Mouse (Mus musculus): ENCODE data around the gene Pds5a. TPM values are rescaled to one million over a fixed set of nuclear protein-coding genes. Genes with fewer than 3 reads are reported as not detected.
A peak's percentile ranks its signal among the peaks of the same experiment; 100 is the strongest.

Pds5a gene
- polyA plus RNA-seq, 1 experiment from 2014 or later = 52.6 TPM

- 84% methylated on average over 3 of the region's 3 CpGs for WGBS (ENCODE audit: insufficient replicate concordance)
Measured at GRCm38 (mm10) chr5:65688806-65689205, 9.3 kb downstream of the Pds5a start.

GRCm38 (mm10) chr5:65686806-65687205 lies 11.3 kb downstream of the Pds5a start:
- H3K27me3 ChIP-seq (replicated peaks) = no peaks in the 10 kb centered on the region
- 82% methylated on average over 3 of the region's 3 CpGs for WGBS (ENCODE audit: insufficient replicate concordance)
- no peak overlapping the region for H3K4me2 ChIP-seq
- H3K9ac ChIP-seq = no peak overlapping the region
- H3K27ac ChIP-seq = no peak overlapping the region
- H3K4me3 ChIP-seq = no peak overlapping the region
- H3K9me3 ChIP-seq (replicated peaks) = no peaks in the 10 kb centered on the region
- peaks cover 65% of the 10 kb centered on the region for H3K36me3 ChIP-seq
- ATAC-seq = no peak
- H3K4me1 ChIP-seq = peaks cover 4% of the 10 kb centered on the region; the same call in 1 of the 2 replicates

More at GRCm38 (mm10) chr5:65688806-65689205, 9.3 kb downstream of the Pds5a start:
- no peak for ATAC-seq
- Histone ChIP-seq H3K27me3 (replicated peaks) (no peaks in the 10 kb centered on the region), H3K36me3 (peaks cover 74% of the 10 kb centered on the region), H3K9me3 (replicated peaks) (no peaks in the 10 kb centered on the region), H3K4me1 (peaks cover 4% of the 10 kb centered on the region; the same call in 1 of the 2 replicates), H3K4me2 (no peak overlapping the region), H3K4me3 (no peak overlapping the region), H3K9ac (no peak overlapping the region), H3K27ac (no peak overlapping the region)

GRCm38 (mm10) chr5:65678826-65679225 lies 19.2 kb downstream of the Pds5a start:
- 83% methylated on average over 5 of the region's 5 CpGs for WGBS (ENCODE audit: insufficient replicate concordance)
- Histone ChIP-seq H3K27me3 (replicated peaks) (no peaks in the 10 kb centered on the region), H3K4me1 (0 out of 2 replicates have a peak, but pooled peaks cover 7% of the 10 kb centered on the region), H3K9ac (no peak overlapping the region), H3K9me3 (replicated peaks) (no peaks in the 10 kb centered on the region), H3K4me2 (no peak overlapping the region), H3K4me3 (no peak overlapping the region), H3K27ac (no peak overlapping the region), H3K36me3 (peaks cover 61% of the 10 kb centered on the region)
- no peak for ATAC-seq

- no peak for ATAC-seq
- Histone ChIP-seq H3K27ac (no peak overlapping the region), H3K27me3 (replicated peaks) (no peaks in the 10 kb centered on the region), H3K4me2 (no peak overlapping the region), H3K36me3 (peaks cover 40% of the 10 kb centered on the region), H3K4me1 (no peaks in the 10 kb centered on the region; the same call in 1 of the 2 replicates), H3K9me3 (replicated peaks) (no peaks in the 10 kb centered on the region), H3K9ac (no peak overlapping the region), H3K4me3 (no peak overlapping the region)
Measured at GRCm38 (mm10) chr5:65672162-65672561, 25.9 kb downstream of the Pds5a start.

GRCm38 (mm10) chr5:65667644-65668043 lies 30.4 kb downstream of the Pds5a start:
- Histone ChIP-seq H3K4me1 (no peaks in the 10 kb centered on the region; the same call in 1 of the 2 replicates), H3K27me3 (replicated peaks) (no peaks in the 10 kb centered on the region), H3K4me3 (no peak overlapping the region), H3K9me3 (replicated peaks) (no peaks in the 10 kb centered on the region), H3K9ac (no peak overlapping the region), H3K36me3 (peaks cover 26% of the 10 kb centered on the region), H3K27ac (no peak overlapping the region), H3K4me2 (no peak overlapping the region)
- no peak for ATAC-seq
- 74% methylated on average over 3 of the region's 3 CpGs for WGBS (ENCODE audit: insufficient replicate concordance)

- ATAC-seq = no peak
- no peak overlapping the region for H3K4me3 ChIP-seq
- H3K4me1 ChIP-seq = no peaks in the 10 kb centered on the region; the same call in 1 of the 2 replicates
- no peak overlapping the region for H3K27ac ChIP-seq
- no peaks in the 10 kb centered on the region for H3K9me3 ChIP-seq (replicated peaks)
- peaks cover 39% of the 10 kb centered on the region for H3K36me3 ChIP-seq
- H3K9ac ChIP-seq = no peak overlapping the region
- 88% methylated on average over 1 of the region's 1 CpGs for WGBS (ENCODE audit: insufficient replicate concordance)
- H3K27me3 ChIP-seq (replicated peaks) = no peaks in the 10 kb centered on the region
- H3K4me2 ChIP-seq = no peak overlapping the region
Measured at GRCm38 (mm10) chr5:65665370-65665769, 32.7 kb downstream of the Pds5a start.

- Histone ChIP-seq H3K36me3 (peaks cover 59% of the 10 kb centered on the region), H3K4me2 (no peak overlapping the region), H3K27me3 (replicated peaks) (no peaks in the 10 kb centered on the region), H3K9me3 (replicated peaks) (no peaks in the 10 kb centered on the region), H3K4me3 (no peak overlapping the region), H3K9ac (no peak overlapping the region), H3K27ac (no peak overlapping the region), H3K4me1 (no peaks in the 10 kb centered on the region)
- WGBS (ENCODE audit: insufficient replicate concordance) = 80% methylated on average over 2 of the region's 2 CpGs
- ATAC-seq = no peak
Measured at GRCm38 (mm10) chr5:65661958-65662357, 36.1 kb downstream of the Pds5a start.

DNA sequence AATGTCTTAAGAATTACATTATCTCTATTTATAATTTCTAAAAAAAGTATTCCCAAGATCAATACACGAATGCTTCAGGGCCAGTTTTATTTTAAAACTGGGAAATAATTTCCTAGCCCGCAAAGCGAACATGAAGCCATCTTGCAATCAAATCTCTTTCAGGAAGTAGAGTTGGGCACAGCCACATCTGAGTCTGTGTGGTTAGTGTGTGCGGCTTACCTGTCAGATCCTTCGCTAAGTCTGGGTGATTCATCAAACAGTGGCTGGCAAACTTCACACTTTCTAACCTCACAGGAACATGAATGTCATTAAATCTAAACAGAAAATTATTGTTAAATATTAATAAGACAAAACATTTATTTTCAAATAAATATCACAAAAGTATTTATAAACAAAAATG lies 44.3 kb downstream of the Pds5a start:
- WGBS (ENCODE audit: insufficient replicate concordance) = 89% methylated on average over 5 of the region's 5 CpGs
- peaks cover 84% of the 10 kb centered on the region for H3K36me3 ChIP-seq
- no peaks in the 10 kb centered on the region for H3K9me3 ChIP-seq (replicated peaks)
- H3K9ac ChIP-seq = no peak overlapping the region
- no peak for ATAC-seq
- H3K4me1 ChIP-seq = no peaks in the 10 kb centered on the region
- H3K27me3 ChIP-seq (replicated peaks) = no peaks in the 10 kb centered on the region
- H3K27ac ChIP-seq = no peak overlapping the region
- H3K4me2 ChIP-seq = no peak overlapping the region
- no peak overlapping the region for H3K4me3 ChIP-seq

DNA sequence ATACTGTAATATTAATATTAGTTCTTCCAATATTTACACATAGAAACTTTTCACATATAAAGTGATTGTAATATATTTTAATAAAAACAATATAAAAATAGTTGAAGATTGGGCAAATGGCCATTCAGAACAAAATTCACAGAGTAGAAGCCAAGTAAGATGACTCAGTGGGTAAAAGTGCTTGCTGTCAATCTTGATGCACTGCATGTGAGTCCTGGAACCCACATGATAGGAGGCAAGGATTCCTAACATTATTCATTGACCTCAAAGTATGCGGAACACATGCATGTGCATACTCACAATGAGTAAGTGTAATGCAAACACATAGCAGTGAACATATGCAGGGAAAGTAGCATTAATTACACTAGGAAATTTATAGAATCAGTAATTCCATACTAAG lies 59.2 kb downstream of the Pds5a start:
- H3K36me3 ChIP-seq = peaks cover 81% of the 10 kb centered on the region
- H3K9me3 ChIP-seq (replicated peaks) = no peaks in the 10 kb centered on the region

DNA sequence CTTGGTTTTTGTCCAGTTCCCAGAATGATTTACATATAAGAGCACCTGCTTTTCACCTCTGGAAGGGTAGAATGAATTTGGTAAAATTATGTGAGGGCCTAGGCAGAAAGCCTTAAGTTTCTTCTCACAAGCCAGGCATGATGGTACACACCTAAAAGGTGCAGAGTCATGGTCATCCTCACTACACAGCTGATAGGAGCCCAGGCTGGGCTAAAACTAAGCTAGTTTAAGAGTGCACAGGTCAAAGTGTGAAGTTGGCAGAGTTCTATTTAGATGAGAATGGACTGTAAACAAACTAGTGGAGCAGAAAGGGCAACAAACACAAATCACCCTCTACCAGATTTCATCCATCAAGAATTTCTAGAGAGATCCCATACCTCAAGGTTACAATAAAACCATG lies 73.7 kb downstream of the Pds5a start:
- Histone ChIP-seq H3K27ac (peak overlapping the region; percentile 5), H3K9me3 (replicated peaks) (no peaks in the 10 kb centered on the region), H3K4me1 (peaks cover 5% of the 10 kb centered on the region; the same call in 1 of the 2 replicates), H3K27me3 (replicated peaks) (no peaks in the 10 kb centered on the region), H3K4me3 (no peak overlapping the region), H3K36me3 (peaks cover 80% of the 10 kb centered on the region), H3K9ac (no peak overlapping the region), H3K4me2 (no peak overlapping the region)
- ATAC-seq = peak; percentile 84

More for the DNA sequence above, 59.2 kb downstream of the Pds5a start:
- no peak overlapping the region for H3K9ac ChIP-seq
- H3K4me1 ChIP-seq = no peaks in the 10 kb centered on the region
- H3K4me3 ChIP-seq = no peak overlapping the region
- ATAC-seq = no peak
- H3K4me2 ChIP-seq = no peak overlapping the region
- H3K27me3 ChIP-seq (replicated peaks) = no peaks in the 10 kb centered on the region
- WGBS (ENCODE audit: insufficient replicate concordance) = 91% methylated on average over 1 of the region's 1 CpGs
- H3K27ac ChIP-seq = no peak overlapping the region

- Histone ChIP-seq H3K4me1 (peaks cover 11% of the 10 kb centered on the region), H3K4me3 (no peak overlapping the region), H3K36me3 (peaks cover 85% of the 10 kb centered on the region), H3K9me3 (replicated peaks) (no peaks in the 10 kb centered on the region), H3K27ac (no peak overlapping the region), H3K27me3 (replicated peaks) (no peaks in the 10 kb centered on the region), H3K4me2 (no peak overlapping the region), H3K9ac (no peak overlapping the region)
- ATAC-seq = no peak
- 54% methylated on average over 9 of the region's 9 CpGs for WGBS (ENCODE audit: insufficient replicate concordance)
Measured at GRCm38 (mm10) chr5:65613152-65613924, 84.7 kb downstream of the Pds5a start.

- no peak overlapping the region for H3K4me3 ChIP-seq
- no peak overlapping the region for H3K9ac ChIP-seq
- no peak for ATAC-seq
- WGBS (ENCODE audit: insufficient replicate concordance) = 85% methylated on average over 4 of the region's 4 CpGs
- peaks cover 11% of the 10 kb centered on the region for H3K4me1 ChIP-seq
- no peak overlapping the region for H3K27ac ChIP-seq
- no peaks in the 10 kb centered on the region for H3K27me3 ChIP-seq (replicated peaks)
- H3K9me3 ChIP-seq (replicated peaks) = no peaks in the 10 kb centered on the region
- H3K36me3 ChIP-seq = peaks cover 72% of the 10 kb centered on the region
- no peak overlapping the region for H3K4me2 ChIP-seq
Measured at GRCm38 (mm10) chr5:65610541-65610940, 87.5 kb downstream of the Pds5a start.

DNA sequence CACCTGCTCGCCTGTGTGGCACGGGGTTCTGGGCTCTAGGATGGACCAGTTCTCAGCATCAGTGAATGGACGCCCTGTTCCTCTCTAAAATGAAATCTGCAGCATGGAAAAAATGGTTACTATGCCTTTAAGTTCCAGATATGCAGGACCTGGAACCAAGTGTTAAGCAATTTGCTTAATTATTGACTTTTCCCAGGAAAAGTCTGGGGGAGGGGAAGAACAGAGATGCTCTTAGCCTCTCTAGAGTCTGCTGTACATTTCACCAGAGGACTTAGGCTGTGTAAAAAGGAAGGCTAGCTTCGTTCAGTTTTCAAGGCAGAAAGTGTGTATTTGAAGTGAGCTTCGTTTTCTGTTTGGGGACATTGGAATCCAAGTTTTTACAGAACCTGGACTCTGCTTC lies 88.3 kb downstream of the Pds5a start:
- Histone ChIP-seq H3K27ac (no peak overlapping the region), H3K9me3 (replicated peaks) (no peaks in the 10 kb centered on the region), H3K9ac (no peak overlapping the region), H3K4me1 (peaks cover 11% of the 10 kb centered on the region), H3K27me3 (replicated peaks) (no peaks in the 10 kb centered on the region), H3K4me2 (no peak overlapping the region), H3K36me3 (peaks cover 71% of the 10 kb centered on the region), H3K4me3 (no peak overlapping the region)
- 80% methylated on average over 5 of the region's 5 CpGs for WGBS (ENCODE audit: insufficient replicate concordance)
- no peak for ATAC-seq

All from liver, embryonic 12.5 days (tissue).